Mouse (Mus musculus): ENCODE data around the gene H2-DMb2.

Gene H2-DMb2

GRCm38 (mm10) chr17:34143033-34143432 lies at the start of gene H2-DMb2:
Gene H2-DMb2 (plus strand): TSS chr17:34143307.
- peak; percentile 84 for DNase-seq

- no peak for DNase-seq
Measured at GRCm38 (mm10) chr17:34094283-34095035, 48.6 kb upstream of the H2-DMb2 start.

- DNase-seq = no peak
Measured at GRCm38 (mm10) chr17:34096497-34097010, 46.6 kb upstream of the H2-DMb2 start.

GRCm38 (mm10) chr17:34097272-34097671 lies 45.8 kb upstream of the H2-DMb2 start:
- DNase-seq = no peak

- DNase-seq = peak in 1 of 2 experiments; percentile 44
Measured at GRCm38 (mm10) chr17:34098709-34099479, 44.2 kb upstream of the H2-DMb2 start.

- no peak for DNase-seq
Measured at GRCm38 (mm10) chr17:34099531-34099930, 43.6 kb upstream of the H2-DMb2 start.

GRCm38 (mm10) chr17:34101185-34101584 lies 41.9 kb upstream of the H2-DMb2 start:
- DNase-seq = no peak

GRCm38 (mm10) chr17:34101604-34102032 lies 41.5 kb upstream of the H2-DMb2 start:
- peak; percentile 89 to 92 for DNase-seq

- no peak for DNase-seq
Measured at GRCm38 (mm10) chr17:34102831-34103230, 40.3 kb upstream of the H2-DMb2 start.

GRCm38 (mm10) chr17:34104804-34105203 lies 38.3 kb upstream of the H2-DMb2 start:
- no peak for DNase-seq

- DNase-seq = no peak
Measured at GRCm38 (mm10) chr17:34106555-34106954, 36.6 kb upstream of the H2-DMb2 start.

GRCm38 (mm10) chr17:34107109-34107867 lies 35.8 kb upstream of the H2-DMb2 start:
- no peak for DNase-seq

- DNase-seq = no peak
Measured at GRCm38 (mm10) chr17:34108460-34108859, 34.6 kb upstream of the H2-DMb2 start.

GRCm38 (mm10) chr17:34109038-34109805 lies 33.9 kb upstream of the H2-DMb2 start:
- DNase-seq = no peak

GRCm38 (mm10) chr17:34109806-34110195 lies 33.3 kb upstream of the H2-DMb2 start:
- no peak for DNase-seq

GRCm38 (mm10) chr17:34110309-34110708 lies 32.8 kb upstream of the H2-DMb2 start:
- DNase-seq = no peak

- DNase-seq = no peak
Measured at GRCm38 (mm10) chr17:34114114-34114513, 29.0 kb upstream of the H2-DMb2 start.

GRCm38 (mm10) chr17:34116736-34117370 lies 26.3 kb upstream of the H2-DMb2 start:
- no peak for DNase-seq

- DNase-seq = no peak
Measured at GRCm38 (mm10) chr17:34117421-34118112, 25.5 kb upstream of the H2-DMb2 start.

GRCm38 (mm10) chr17:34118113-34118872 lies 24.8 kb upstream of the H2-DMb2 start:
- peak; percentile 27 to 37 for DNase-seq
